In genomic region chr5:98030902-98031641, GRCm38 (mm10) we compare ENCODE assay signal across 8 mouse cellular contexts. TPM values are rescaled to one million over a fixed set of nuclear protein-coding genes. Genes with fewer than 3 reads are reported as not detected.
DNase-seq lines count a peak whose midpoint lies in the region; ATAC-seq and TF ChIP-seq lines count a peak whose summit lies in the region.

TSS of gene Antxr2 (minus strand) at chr5:98031043.

- DNase-seq in thymus, adult 2 months, result peak; percentile 58
- no peak for DNase-seq in thymus, postnatal 4 days
- DNase-seq in heart, adult 18-20 months, result peak; percentile 86 to 87
- peak; percentile 43 for DNase-seq in liver

- TF ChIP-seq POLR2A in thymus, adult 2 months (IDR thresholded peaks at IDR 0.05; ENCODE audit: control insufficient read depth, extremely low read depth, insufficient read depth, low read length, poor library complexity), result no peak

- H3K4me2 ChIP-seq in embryonic facial prominence, embryonic 12.5 days (replicated peaks), result peak within 1 kb of the TSS; percentile 55
- H3K4me2 ChIP-seq in intestine, postnatal 0 days (replicated peaks; ENCODE audit: low read depth), result peak within 1 kb of the TSS; percentile 83
- H3K4me2 ChIP-seq in midbrain, embryonic 15.5 days, result peak within 1 kb of the TSS; percentile 97
- peak within 1 kb of the TSS; percentile 71 for H3K4me2 ChIP-seq in stomach, embryonic 15.5 days

- H3K4me1 ChIP-seq in thymus, adult 2 months (replicated peaks; ENCODE audit: control insufficient read depth, insufficient read depth, low read length), result peaks cover 7% of the 10 kb centered on the region
- H3K4me1 ChIP-seq in embryonic facial prominence, embryonic 12.5 days, result peaks cover 2% of the 10 kb centered on the region; the same call in 1 of the 2 replicates
- 0 out of 2 replicates have a peak, but pooled peaks cover 8% of the 10 kb centered on the region for H3K4me1 ChIP-seq in intestine, postnatal 0 days (replicated peaks; ENCODE audit: control insufficient read depth, insufficient read depth, low read length)
- peaks cover 10% of the 10 kb centered on the region for H3K4me1 ChIP-seq in midbrain, embryonic 15.5 days
- H3K4me1 ChIP-seq in stomach, embryonic 15.5 days, result 0 out of 2 replicates have a peak, but pooled peaks cover 3% of the 10 kb centered on the region

- H3K4me3 ChIP-seq in thymus, adult 2 months (ENCODE audit: control insufficient read depth, insufficient read depth, low read length), result peak within 1 kb of the TSS; percentile 80
- H3K4me3 ChIP-seq in embryonic facial prominence, embryonic 12.5 days, result peak within 1 kb of the TSS; percentile 82
- H3K4me3 ChIP-seq in intestine, postnatal 0 days (ENCODE audit: low read depth, low read length), result peak within 1 kb of the TSS; percentile 70
- H3K4me3 ChIP-seq in midbrain, embryonic 15.5 days, result peak within 1 kb of the TSS; percentile 67
- H3K4me3 ChIP-seq in stomach, embryonic 15.5 days (replicated peaks), result peak within 1 kb of the TSS; percentile 80

- peak; percentile 59 for ATAC-seq in embryonic facial prominence, embryonic 12.5 days (ENCODE audit: insufficient number of reproducible peaks, insufficient read depth, low FRiP score, low TSS enrichment)
- peak; percentile 44 for ATAC-seq in intestine, postnatal 0 days
- peak; percentile 79 for ATAC-seq in midbrain, embryonic 15.5 days (replicated peaks)
- ATAC-seq in stomach, embryonic 15.5 days (ENCODE audit: insufficient read depth, low FRiP score, low read depth), result peak; percentile 80

- no peaks in the 10 kb centered on the region for H3K9me3 ChIP-seq in embryonic facial prominence, embryonic 12.5 days
- H3K9me3 ChIP-seq in intestine, postnatal 0 days (ENCODE audit: control insufficient read depth), result no peaks in the 10 kb centered on the region
- H3K9me3 ChIP-seq in midbrain, embryonic 15.5 days, result no peaks in the 10 kb centered on the region
- H3K9me3 ChIP-seq in stomach, embryonic 15.5 days, result no peaks in the 10 kb centered on the region

- H3K27ac ChIP-seq in thymus, adult 2 months (ENCODE audit: control insufficient read depth, insufficient read depth, low read length), result no peak within 1 kb of the TSS
- peak within 1 kb of the TSS; percentile 86 for H3K27ac ChIP-seq in embryonic facial prominence, embryonic 12.5 days
- peak within 1 kb of the TSS; percentile 88 for H3K27ac ChIP-seq in intestine, postnatal 0 days (ENCODE audit: low read depth, low read length)
- peak within 1 kb of the TSS; percentile 65; the same call in 1 of the 2 replicates for H3K27ac ChIP-seq in midbrain, embryonic 15.5 days
- peak within 1 kb of the TSS; percentile 94 for H3K27ac ChIP-seq in stomach, embryonic 15.5 days

- 4% methylated on average over 58 of the region's 58 CpGs for WGBS in thymus, adult 2 months
- WGBS in embryonic facial prominence, embryonic 12.5 days, result 2% methylated on average over 58 of the region's 58 CpGs
- WGBS in intestine, postnatal 0 days, result 3% methylated on average over 58 of the region's 58 CpGs
- 2% methylated on average over 58 of the region's 58 CpGs for WGBS in midbrain, embryonic 15.5 days
- WGBS in stomach, embryonic 15.5 days, result 2% methylated on average over 58 of the region's 58 CpGs

- H3K36me3 ChIP-seq in thymus, adult 2 months (ENCODE audit: control insufficient read depth, insufficient read depth, low read length), result no peaks in the 10 kb centered on the region
- peaks cover 4% of the 10 kb centered on the region; the same call in 1 of the 2 replicates for H3K36me3 ChIP-seq in embryonic facial prominence, embryonic 12.5 days
- H3K36me3 ChIP-seq in intestine, postnatal 0 days (ENCODE audit: control insufficient read depth, insufficient read depth), result peaks cover 6% of the 10 kb centered on the region; the same call in 1 of the 2 replicates
- no peaks in the 10 kb centered on the region for H3K36me3 ChIP-seq in midbrain, embryonic 15.5 days (replicated peaks)
- H3K36me3 ChIP-seq in stomach, embryonic 15.5 days, result no peaks in the 10 kb centered on the region; the same call in 1 of the 2 replicates

- H3K9ac ChIP-seq in embryonic facial prominence, embryonic 12.5 days, result peak within 1 kb of the TSS; percentile 81
- H3K9ac ChIP-seq in intestine, postnatal 0 days (ENCODE audit: low read depth, low read length), result peak within 1 kb of the TSS; percentile 71
- peak within 1 kb of the TSS; percentile 72 for H3K9ac ChIP-seq in midbrain, embryonic 15.5 days
- peak within 1 kb of the TSS; percentile 83 for H3K9ac ChIP-seq in stomach, embryonic 15.5 days

- H3K27me3 ChIP-seq in thymus, adult 2 months (ENCODE audit: control insufficient read depth, insufficient read depth, low read length), result no peaks in the 10 kb centered on the region
- no peaks in the 10 kb centered on the region for H3K27me3 ChIP-seq in embryonic facial prominence, embryonic 12.5 days
- no peaks in the 10 kb centered on the region for H3K27me3 ChIP-seq in intestine, postnatal 0 days (replicated peaks; ENCODE audit: control insufficient read depth, insufficient read depth, low read length)
- no peaks in the 10 kb centered on the region for H3K27me3 ChIP-seq in midbrain, embryonic 15.5 days (replicated peaks)
- H3K27me3 ChIP-seq in stomach, embryonic 15.5 days (replicated peaks), result no peaks in the 10 kb centered on the region

- no peak for TF ChIP-seq CTCF in thymus, adult 2 months (IDR thresholded peaks at IDR 0.05; ENCODE audit: borderline replicate concordance, control insufficient read depth, extremely low read depth, insufficient read depth, low read length, poor library complexity)
- no peak for TF ChIP-seq CTCF in intestine, postnatal 0 days (IDR thresholded peaks at IDR 0.05; ENCODE audit: low read depth)

RNA-seq across cellular contexts. Expression of gene Antxr2, which starts in this region (rescaled TPM):
- polyA plus RNA-seq in thymus, adult 2 months (2012; rRNA removed), result 4.5 and 5.0 TPM in 2 replicates
- 20.3 and 21.3 TPM in 2 replicates for polyA plus RNA-seq in embryonic facial prominence, embryonic 12.5 days (2016; fragmentation: Nextera tagmentation; extraction: Ambion mirVana)
- 10 to 100 TPM; 71.9 to 74.8 TPM for total RNA-seq in heart, adult 18-20 months (2021)
- 17.5 and 18.3 TPM in 2 replicates for polyA plus RNA-seq in intestine, postnatal 0 days (2015; fragmentation: Nextera tagmentation; extraction: Ambion mirVana)
- 2.8 and 3.0 TPM in 2 replicates for polyA plus RNA-seq in midbrain, embryonic 15.5 days (2015; fragmentation: Nextera tagmentation; extraction: Ambion mirVana)
- 19.7 and 20.3 TPM in 2 replicates for polyA plus RNA-seq in stomach, embryonic 15.5 days (2015; fragmentation: Nextera tagmentation; extraction: Ambion mirVana)
